Mouse (Mus musculus): ENCODE results near the gene Zmynd11. TPM values are rescaled to one million over a fixed set of nuclear protein-coding genes. Genes with fewer than 3 reads are reported as not detected.
A peak's percentile ranks its signal among the peaks of the same experiment; 100 is the strongest.
"Not testable (repeated sequence)": the region's sequence is repeated elsewhere in the genome, so short reads cannot be mapped to it uniquely, and the experiment has no call there.

Zmynd11 gene
- 100 to 1,000 TPM; 225 to 255 TPM for total RNA-seq (2021)

DNA sequence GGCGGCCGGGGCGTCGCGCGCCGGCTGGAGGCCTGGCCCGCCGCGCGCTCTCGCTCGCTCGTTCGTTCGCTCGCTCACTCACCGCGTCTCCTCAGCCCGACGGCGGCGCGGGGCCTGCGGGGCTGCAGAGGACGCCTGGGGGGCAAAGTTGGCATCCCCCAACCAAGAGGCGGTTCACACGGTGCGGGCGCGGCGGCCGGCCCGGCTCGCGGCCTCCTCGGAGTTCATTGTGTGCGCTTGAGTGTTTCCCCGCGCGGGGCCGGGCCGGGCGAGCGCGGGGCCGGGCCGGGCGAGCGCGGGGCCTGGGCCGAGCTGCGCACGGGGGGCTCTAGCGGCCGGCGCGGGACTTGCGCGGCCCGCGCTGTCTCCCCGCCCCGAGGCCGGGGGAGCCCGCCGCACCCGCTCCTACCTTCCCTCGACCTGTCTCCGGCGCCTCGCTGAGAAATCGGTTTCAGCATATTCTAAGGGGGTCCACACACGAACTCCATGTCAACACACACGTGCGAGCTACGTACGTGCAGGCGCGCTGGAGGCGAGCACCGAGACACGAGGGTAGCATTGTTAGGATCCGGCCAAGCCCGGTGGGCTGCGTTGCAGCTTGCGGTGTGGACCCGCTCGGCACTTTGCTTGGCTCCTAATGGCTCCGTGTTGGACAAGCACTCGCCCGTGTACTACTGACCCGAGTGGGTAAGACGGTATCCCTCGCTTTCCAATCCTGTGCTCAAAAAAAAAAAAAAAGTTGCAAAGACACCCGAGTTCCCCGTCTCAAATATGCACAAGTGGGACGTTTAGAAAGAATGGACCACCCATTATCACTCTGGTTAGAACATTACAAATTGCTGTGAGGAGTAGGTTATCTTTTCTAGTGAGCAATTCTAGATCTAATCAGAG lies at the start of gene Zmynd11:
Zmynd11 (minus strand) TSS at position 685 of the 891 bp plus-strand sequence.
- intact Hi-C loops (cut with DNase I) = loop anchor here (5.0 kb wide), 1 partner anchor 78 kb away; no protein-coding TSS in a partner anchor
- DNase-seq (ENCODE audit: low spot score in 2 of 2) = peak; percentile 71 to 74

DNA sequence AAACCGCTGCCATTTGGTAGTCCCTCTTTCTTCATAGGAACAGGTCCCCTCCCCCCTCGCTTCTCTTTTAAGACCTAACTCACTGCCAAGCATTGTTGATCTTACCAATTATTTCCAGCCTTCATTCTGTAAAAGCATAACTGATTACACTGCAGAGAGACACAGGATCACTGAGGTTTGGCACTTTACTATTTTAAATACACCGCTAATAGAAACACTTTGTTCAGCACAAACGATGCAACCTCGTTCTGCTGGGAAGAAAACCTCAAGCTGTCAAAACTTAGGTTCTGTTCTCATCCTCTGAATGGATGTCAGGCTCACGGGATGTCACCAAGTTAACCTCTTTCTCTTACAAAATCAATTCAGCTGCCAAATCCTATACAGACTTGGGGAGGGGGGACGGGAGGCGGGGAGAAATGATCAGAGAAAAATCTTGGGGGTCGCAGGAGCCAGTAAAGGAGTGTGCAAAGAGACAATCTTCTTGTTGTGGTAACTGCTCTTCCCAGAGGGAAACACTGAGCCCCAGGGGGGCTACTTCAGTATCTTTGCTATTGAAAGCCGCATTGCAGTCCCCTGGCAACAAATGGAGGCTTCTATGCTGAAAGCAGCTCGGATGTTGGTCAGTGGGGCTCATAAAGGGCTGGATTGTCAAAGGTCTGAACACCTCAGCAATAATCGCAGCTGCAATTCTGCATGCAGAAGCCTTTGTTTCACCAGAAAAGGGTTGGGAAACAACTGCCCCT lies 30.9 kb upstream of the Zmynd11 start:
- intact Hi-C loops (cut with DNase I) = no loop called here
- peak; percentile 5 to 7 for DNase-seq (ENCODE audit: low spot score in 2 of 2)

DNA sequence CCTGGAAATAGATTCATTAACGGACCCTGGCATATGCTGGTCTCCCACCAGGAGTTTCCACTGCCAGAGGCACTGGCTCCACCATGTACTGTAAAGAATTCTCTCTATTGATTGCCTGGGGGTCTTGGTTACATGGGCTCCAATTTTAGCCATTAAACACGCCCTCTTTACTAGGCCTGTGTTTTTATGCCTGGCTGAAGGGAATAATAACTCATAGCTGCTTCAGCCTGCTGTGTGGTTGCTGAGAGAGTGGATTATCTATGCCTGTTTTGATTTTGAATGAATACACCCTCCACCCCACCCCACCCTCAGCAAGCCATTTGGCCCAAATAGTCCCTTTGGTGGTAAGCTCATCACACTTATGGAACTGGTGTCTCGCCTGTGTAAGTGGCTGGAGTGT lies 20.9 kb upstream of the Zmynd11 start:
- intact Hi-C loops (cut with DNase I) = no loop called here
- DNase-seq (ENCODE audit: low spot score in 2 of 2) = no peak

DNA sequence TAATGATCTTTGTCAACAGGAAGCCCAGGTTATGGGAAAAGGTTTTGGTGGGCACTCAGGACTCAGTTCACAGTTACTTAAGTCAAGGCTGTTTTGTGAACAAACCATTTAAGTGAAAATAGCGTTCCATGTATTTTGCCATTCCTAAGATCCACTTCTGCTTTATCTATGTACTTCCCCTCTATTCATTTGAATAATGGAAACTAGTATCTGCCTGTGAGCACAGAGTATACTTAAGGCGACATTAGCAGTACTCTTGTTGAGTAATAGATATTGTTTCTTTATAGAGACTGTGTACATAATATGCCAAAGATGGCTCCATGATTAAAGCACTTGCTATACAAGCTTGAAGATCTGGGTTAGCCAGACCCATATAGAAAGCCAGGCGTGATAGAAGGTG lies 18.6 kb upstream of the Zmynd11 start:
- intact Hi-C loops (cut with DNase I) = no loop called here

DNA sequence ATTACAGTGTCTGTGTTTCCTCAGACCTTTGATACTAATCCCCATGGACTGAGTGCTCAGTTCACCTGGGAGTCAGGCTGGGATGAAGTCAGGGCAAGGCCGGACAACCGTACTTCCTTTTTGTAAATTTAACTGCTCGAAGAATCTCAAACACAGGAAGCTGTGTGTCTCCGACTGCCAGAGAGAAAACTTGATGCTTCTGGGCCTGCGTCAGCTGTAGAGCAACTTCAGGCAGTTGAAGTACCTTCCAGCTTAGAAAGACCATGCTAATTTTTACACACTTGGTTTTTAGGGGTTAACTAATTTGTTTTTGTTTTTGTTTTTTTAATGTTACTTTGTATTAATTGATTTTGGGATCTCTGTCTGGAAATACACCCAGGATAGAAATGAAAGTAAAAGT lies 10.8 kb upstream of the Zmynd11 start:
- no peak for DNase-seq (ENCODE audit: low spot score in 2 of 2)
- intact Hi-C loops (cut with DNase I) = no loop called here

More for the DNA sequence above, 18.6 kb upstream of the Zmynd11 start:
- no peak for DNase-seq (ENCODE audit: low spot score in 2 of 2)

DNA sequence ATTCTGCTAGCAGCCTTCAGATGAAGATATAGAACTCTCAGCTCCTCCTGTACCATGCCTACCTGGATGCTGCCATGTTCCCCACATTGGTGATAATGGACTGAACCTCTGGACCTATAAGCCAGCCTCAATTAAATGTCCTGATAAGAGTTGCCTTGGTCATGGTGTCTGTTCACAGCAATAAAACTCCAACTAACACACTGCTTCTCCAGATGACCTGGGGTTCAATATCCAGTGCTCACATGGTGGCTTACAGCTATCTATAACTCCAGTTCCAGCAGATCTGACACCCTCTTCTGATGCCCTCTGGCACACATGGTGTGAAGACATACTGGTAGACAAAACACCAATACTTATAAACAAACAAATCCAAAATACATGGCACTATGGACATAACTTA lies 8.9 kb upstream of the Zmynd11 start:
- no peak for DNase-seq (ENCODE audit: low spot score in 2 of 2)
- intact Hi-C loops (cut with DNase I) = no loop called here

DNA sequence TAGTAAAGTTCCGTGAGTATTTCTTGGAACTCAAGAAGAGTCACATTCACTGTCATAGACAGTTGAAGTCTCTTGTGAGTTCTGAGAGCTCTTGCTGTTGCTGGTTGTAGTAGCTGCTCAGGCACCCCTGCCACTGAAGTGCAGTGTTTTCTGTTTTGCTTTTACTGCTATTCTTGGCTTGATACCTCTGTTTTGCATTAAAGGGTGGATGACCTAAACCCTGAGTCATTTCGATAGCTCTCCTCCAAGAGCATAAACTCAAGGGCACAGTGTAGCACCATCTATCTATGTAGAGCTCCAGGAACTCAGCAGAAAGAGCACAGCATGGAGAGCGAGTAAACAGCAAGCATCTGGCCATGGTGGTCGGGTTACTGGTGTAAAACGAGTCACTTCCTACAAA lies 2.1 kb upstream of the Zmynd11 start:
- intact Hi-C loops (cut with DNase I) = no loop called here
- no peak for DNase-seq (ENCODE audit: low spot score in 2 of 2)

DNA sequence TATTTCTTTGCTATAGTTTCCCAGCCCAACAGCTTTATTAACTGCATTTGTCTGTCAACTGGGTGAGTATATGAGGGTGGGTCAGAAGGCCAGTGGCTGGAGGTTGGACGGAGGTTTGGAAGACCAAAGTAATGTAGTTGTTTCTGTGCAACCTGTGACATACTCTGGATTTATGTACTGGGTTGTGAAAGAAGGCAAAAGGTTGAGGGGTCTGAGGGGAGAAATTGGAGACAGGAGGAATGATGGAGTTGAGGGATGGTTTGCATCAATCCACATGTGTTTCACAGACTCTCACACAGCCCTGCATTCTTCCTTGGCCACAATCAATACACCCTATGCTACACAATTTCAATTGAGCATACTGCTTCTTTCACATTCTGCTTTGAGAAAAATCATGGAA lies 1.4 kb upstream of the Zmynd11 start:
- intact Hi-C loops (cut with DNase I) = no loop called here
- no peak for DNase-seq (ENCODE audit: low spot score in 2 of 2)

DNA sequence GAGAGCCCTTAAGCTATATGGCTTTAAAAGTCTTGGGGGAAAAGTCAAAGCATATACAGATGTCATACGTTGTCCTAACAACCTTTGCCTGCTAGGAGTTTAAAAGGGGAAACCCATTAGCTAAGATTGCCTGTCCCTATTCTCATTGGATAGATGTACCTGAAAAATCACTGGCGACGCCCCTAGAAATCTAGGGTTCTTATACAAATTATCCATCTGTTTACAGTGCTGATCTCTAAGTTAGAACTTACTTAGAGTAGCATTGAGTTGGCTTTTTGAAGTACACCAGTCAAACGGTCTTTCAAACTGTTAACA lies 364 bp upstream of the Zmynd11 start:
- no peak for DNase-seq (ENCODE audit: low spot score in 2 of 2)
- intact Hi-C loops (cut with DNase I) = no loop called here

DNA sequence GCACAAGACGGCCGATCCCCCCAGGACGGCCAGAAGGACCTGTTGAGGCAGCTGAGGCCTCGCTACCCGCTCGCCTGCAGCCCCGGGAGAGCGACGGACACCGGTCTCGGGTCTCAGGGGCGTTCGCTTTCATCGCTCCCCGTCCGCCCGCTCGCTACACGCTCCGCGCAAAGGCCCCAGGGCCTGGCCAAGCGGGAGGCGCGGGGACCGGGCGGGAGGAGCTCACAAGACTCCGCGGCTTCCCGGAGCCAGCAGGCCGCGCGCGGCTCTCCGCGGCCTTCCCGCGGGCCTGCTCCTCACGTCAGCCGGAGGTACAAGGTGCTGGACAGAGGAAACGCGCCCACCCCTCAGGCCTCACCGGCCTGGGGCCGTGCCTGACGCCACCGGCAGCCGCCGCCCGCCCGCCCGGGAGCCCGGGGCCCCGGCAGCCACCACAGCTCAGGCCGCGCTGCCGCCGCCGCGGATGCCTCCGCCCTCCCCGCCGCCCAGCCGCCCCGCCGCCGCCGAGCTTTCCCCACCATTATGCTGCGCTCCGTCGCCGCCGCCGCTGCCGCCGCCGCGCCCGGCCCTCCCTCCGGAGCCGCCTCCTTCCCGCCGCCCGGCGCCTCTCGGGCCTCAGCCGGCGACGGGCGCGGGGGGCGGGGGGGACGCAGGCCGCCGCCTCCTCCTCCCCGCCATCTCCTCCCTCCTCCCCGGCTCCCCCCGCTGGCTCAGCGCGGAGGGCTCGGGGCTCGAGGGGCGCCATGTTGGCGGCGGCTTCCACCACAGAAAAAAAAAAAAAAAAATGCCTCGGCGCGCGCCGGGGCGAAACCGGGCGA lies 1.1 kb downstream of the Zmynd11 start:
- peak; percentile 69 to 73 for DNase-seq (ENCODE audit: low spot score in 2 of 2)
- intact Hi-C loops (cut with DNase I) = loop anchor here (5.0 kb wide), 1 partner anchor 77 kb away; no protein-coding TSS in a partner anchor

DNA sequence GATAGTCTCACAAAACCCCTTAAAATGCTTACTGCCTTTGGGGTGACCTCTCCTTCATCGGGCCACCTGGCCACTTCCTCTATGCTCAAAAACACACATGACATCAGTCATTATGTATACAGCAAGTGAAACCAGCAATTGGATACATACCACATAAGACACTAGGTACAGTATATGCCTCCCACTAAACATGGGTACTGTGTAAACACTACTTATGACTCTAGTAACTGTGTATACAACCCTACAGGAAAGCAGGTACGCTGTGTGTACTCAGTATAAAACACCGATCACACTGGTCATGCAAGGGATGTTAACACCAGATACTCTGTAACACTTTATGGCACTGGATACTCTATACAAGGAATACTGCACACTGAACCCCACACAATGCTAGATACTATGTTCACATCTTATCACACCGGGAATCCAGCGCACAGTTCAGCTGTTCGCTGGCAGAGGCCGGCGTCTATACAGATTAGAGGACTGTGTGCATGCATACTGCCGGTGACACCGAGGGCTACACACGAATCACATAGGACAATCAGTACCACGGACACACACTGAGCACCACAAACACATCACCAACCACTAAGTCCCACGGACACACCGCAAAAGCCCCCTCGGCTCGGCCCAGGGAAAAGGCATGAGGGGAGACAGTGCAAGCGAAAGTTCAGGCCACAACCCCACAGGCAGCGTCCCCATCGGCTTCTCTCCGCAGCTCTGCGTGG lies 1.9 kb downstream of the Zmynd11 start:
- intact Hi-C loops (cut with DNase I) = loop anchor here (5.0 kb wide), 1 partner anchor 76 kb away; no protein-coding TSS in a partner anchor
- DNase-seq (ENCODE audit: low spot score in 2 of 2) = no peak

DNA sequence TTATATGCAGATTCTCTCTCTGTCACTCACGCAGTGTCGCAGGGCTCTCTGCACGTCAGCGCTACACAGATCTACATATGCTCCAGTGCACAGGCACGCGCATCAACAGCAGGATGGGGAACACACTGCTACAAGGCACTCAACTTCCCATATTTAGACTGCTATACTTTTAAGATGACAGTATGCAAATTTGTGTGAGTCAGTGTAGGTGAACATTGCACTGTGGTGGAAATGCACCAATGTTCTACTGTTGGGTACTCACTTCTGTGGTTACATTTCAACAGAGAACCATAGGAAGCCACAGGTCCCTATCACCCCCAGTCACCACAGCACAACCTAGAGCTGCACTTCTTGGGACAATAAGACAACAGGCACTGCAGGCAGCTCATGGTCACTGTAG lies 5.1 kb downstream of the Zmynd11 start:
- intact Hi-C loops (cut with DNase I) = loop anchor here (5.0 kb wide), 1 partner anchor 73 kb away; no protein-coding TSS in a partner anchor
- no peak for DNase-seq (ENCODE audit: low spot score in 2 of 2)

DNA sequence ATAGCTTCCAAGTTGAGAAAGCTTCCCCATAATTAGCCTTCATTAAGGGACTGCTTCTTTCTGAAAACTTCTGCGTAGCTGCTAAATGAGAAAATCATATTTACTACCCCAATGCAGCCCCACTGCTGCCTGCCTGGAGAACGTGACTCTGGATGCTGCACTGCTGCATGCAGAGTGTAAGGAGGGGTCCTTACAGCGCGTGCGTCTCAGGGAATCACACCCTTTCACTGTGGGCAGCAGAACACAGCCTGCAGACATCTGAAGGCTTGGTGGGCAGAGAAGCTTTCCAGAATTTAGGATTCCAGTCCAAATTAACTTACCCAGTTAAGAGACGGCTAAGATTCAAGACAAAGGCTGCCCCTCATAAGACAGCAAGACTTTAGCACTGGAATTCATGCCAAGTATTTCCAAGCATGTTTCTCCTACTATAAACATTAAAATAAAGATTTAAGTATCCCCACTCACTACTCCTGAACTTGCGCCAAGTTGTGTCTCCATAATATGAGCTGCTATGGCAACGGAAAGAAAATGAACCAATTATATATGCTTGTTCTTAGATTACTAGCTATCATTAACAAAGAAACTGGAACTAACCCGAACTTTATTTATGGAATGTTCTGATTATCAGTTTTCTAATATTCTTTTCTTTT lies 7.2 kb downstream of the Zmynd11 start:
- DNase-seq (ENCODE audit: low spot score in 2 of 2) = peak in 1 of 2 experiments; percentile 30
- intact Hi-C loops (cut with DNase I) = no loop called here

DNA sequence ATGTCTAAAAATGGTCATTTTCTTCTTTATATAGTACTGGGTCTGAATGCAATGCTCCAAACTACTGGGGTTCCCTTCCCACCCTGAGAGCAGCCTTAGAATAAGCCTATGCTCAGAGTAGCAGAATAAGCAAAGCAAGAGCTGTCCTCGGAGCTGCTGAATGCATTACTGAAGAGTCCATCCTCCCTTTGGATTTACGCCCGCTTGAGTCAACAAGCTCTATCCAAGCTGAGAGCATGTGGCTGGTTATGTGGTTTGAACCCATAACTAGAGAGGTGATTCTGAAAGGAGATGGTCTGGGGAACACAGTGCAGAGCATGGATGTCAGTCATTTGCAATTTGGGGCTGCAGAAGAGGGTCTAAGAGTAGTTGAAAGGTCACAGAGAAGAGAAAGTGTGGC lies 11.4 kb downstream of the Zmynd11 start:
- no peak for DNase-seq (ENCODE audit: low spot score in 2 of 2)
- intact Hi-C loops (cut with DNase I) = no loop called here

DNA sequence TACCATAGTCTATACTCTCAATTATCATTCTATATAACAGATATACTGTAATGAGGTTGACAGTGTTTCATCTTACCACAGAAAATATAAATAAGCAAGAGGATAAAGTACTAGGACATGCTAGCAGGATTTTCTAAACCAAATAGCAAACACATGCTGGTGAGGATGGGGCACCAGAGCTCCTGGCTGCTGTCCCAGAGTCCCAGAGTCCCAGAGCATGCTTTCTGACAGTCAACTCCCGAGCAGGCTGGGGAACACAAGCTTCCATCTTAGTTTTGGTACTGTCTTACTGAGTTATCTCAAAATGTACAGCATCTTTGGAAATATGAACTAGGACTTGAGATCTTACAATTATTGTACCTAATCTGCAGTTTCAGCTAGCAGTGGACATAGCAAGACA lies 14.8 kb downstream of the Zmynd11 start:
- intact Hi-C loops (cut with DNase I) = no loop called here
- no peak for DNase-seq (ENCODE audit: low spot score in 2 of 2)

DNA sequence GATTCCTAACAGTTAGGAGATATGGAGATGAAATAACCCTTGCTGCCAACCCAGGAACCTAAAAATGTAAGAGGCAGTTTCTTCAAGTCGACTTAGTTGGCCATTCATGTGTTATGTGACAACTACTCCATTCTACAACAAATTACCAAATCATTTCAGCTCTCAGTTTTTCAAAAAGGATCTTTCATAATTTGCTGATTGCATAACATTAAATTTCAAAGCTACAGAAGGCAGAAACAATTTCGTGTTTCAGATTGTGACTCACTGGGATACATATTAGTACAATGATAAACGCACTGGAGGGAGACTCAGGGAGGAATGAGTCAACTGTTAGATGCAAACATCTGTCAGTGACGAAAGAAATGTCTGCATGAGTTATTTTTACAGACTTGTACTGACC lies 15.3 kb downstream of the Zmynd11 start:
- DNase-seq (ENCODE audit: low spot score in 2 of 2) = no peak
- intact Hi-C loops (cut with DNase I) = no loop called here

DNA sequence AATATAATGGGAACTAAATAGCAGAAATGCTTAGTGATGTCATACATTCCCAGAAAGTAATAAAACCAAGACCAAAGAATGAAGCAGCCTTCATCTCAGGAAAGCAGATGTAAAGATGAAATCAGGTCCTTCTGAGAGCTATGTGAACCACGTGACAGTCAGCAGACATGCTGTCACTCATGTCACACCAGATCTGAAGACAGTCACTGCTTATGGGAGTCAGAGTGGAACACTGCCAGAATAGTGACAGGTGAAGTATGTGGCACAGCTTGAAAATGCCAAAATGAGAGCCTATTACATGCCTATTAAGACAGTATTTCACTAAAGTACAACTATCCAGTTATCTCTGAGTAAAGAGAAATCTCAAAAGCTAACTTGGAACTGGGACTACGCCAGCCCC lies 26.9 kb downstream of the Zmynd11 start:
- intact Hi-C loops (cut with DNase I) = no loop called here
- no peak for DNase-seq (ENCODE audit: low spot score in 2 of 2)

DNA sequence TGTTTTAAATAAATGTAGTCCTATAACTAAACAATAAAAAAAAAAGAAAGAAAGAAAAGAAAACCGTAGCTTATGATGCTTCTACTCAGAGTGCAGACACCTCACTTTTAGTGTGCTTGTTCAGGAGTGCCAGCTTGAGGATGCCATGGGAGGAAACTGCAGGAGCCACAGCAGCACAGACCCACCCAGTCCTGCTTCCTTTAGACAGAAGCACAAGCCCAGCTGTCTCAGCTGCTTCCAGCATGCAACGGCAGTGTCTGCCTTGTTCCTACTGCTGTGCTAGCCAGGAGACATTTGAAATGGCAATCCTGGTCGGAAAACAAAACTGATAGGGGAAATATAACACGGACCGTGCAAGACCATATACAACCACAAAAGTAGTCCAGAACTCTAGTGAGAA lies 28.1 kb downstream of the Zmynd11 start:
- DNase-seq (ENCODE audit: low spot score in 2 of 2) = no peak

DNA sequence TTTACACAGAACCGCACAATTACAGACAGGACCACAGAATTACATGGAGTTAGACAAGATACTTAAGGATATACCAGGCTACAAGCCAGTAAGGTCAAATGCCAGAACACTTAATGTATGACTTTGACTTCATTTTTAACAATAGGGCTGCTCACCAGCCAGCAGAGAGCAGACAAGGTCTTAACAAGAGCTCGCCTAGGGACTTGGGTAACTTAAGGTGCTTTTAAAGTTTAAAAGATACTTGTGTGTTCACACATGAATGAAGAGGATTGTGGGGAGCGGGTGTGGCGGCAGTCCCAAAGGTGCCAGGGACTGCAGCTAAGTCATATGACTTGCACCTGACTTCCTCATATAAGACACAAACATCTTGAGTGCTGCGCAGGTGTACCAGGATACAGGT lies 32.9 kb downstream of the Zmynd11 start:
- intact Hi-C loops (cut with DNase I) = not testable (repeated sequence)

More for the DNA sequence above, 28.1 kb downstream of the Zmynd11 start:
- intact Hi-C loops (cut with DNase I) = no loop called here

More for the DNA sequence above, 32.9 kb downstream of the Zmynd11 start:
- DNase-seq (ENCODE audit: low spot score in 2 of 2) = not testable (repeated sequence)
